Mouse (Mus musculus): ENCODE results near the gene Tmem109. TPM values are rescaled to one million over a fixed set of nuclear protein-coding genes. Genes with fewer than 3 reads are reported as not detected.

Tmem109 gene
- polyA plus RNA-seq (2012; rRNA removed): 206 and 278 TPM in 2 replicates

- WGBS: under 1% methylated on average over 49 of the region's 49 CpGs
- DNase-seq: peak; percentile 89
- peaks cover 9% of the 10 kb centered on the region for H3K4me1 ChIP-seq (ENCODE audit: control insufficient read depth, insufficient read depth, low read length)
- peak within 1 kb of the TSS; percentile 80 for H3K4me3 ChIP-seq (replicated peaks; ENCODE audit: extremely low read depth, low read depth, low read length)
- TF ChIP-seq CTCF (IDR thresholded peaks at IDR 0.05; ENCODE audit: insufficient read depth, low read length) (no peak), POLR2A (IDR thresholded peaks at IDR 0.05; ENCODE audit: borderline replicate concordance, extremely low read depth, low read depth, low read length) (peak; percentile 35; the same call in 1 of the 2 replicates)
These were observed at the start of gene Tmem109 for GRCm38 (mm10) chr19:10881426-10882154. Gene Tmem109 (minus strand): TSS chr19:10882001.

GRCm38 (mm10) chr19:10930641-10931040 lies 48.8 kb upstream of the Tmem109 start:
- H3K4me3 ChIP-seq (replicated peaks; ENCODE audit: extremely low read depth, low read depth, low read length): no peak overlapping the region
- no peak for DNase-seq
- WGBS: 74% methylated on average over 2 of the region's 2 CpGs
- TF ChIP-seq CTCF (IDR thresholded peaks at IDR 0.05; ENCODE audit: insufficient read depth, low read length) (no peak), POLR2A (IDR thresholded peaks at IDR 0.05; ENCODE audit: borderline replicate concordance, extremely low read depth, low read depth, low read length) (no peak)
- no peaks in the 10 kb centered on the region for H3K4me1 ChIP-seq (ENCODE audit: control insufficient read depth, insufficient read depth, low read length)

- Histone ChIP-seq H3K4me3 (replicated peaks; ENCODE audit: extremely low read depth, low read depth, low read length) (no peak overlapping the region), H3K4me1 (ENCODE audit: control insufficient read depth, insufficient read depth, low read length) (no peaks in the 10 kb centered on the region)
- TF ChIP-seq CTCF (IDR thresholded peaks at IDR 0.05; ENCODE audit: insufficient read depth, low read length): no peak
- no peak for TF ChIP-seq POLR2A (IDR thresholded peaks at IDR 0.05; ENCODE audit: borderline replicate concordance, extremely low read depth, low read depth, low read length)
- DNase-seq: no peak
- 51% methylated on average over 4 of the region's 4 CpGs for WGBS
These were observed 44.9 kb upstream of the Tmem109 start for GRCm38 (mm10) chr19:10926666-10927065.

- DNase-seq: no peak
- TF ChIP-seq POLR2A (IDR thresholded peaks at IDR 0.05; ENCODE audit: borderline replicate concordance, extremely low read depth, low read depth, low read length) (no peak), CTCF (IDR thresholded peaks at IDR 0.05; ENCODE audit: insufficient read depth, low read length) (no peak)
- Histone ChIP-seq H3K4me1 (ENCODE audit: control insufficient read depth, insufficient read depth, low read length) (no peaks in the 10 kb centered on the region), H3K4me3 (replicated peaks; ENCODE audit: extremely low read depth, low read depth, low read length) (no peak overlapping the region)
- WGBS: 53% methylated on average over 6 of the region's 6 CpGs
These were observed 44.4 kb upstream of the Tmem109 start for GRCm38 (mm10) chr19:10926123-10926621.

GRCm38 (mm10) chr19:10924220-10924619 lies 42.4 kb upstream of the Tmem109 start:
- DNase-seq: no peak
- Histone ChIP-seq H3K4me3 (replicated peaks; ENCODE audit: extremely low read depth, low read depth, low read length) (no peak overlapping the region), H3K4me1 (ENCODE audit: control insufficient read depth, insufficient read depth, low read length) (no peaks in the 10 kb centered on the region)
- no peak for TF ChIP-seq CTCF (IDR thresholded peaks at IDR 0.05; ENCODE audit: insufficient read depth, low read length)
- no peak for TF ChIP-seq POLR2A (IDR thresholded peaks at IDR 0.05; ENCODE audit: borderline replicate concordance, extremely low read depth, low read depth, low read length)
- WGBS: 44% methylated on average over 4 of the region's 4 CpGs

GRCm38 (mm10) chr19:10921058-10921457 lies 39.3 kb upstream of the Tmem109 start:
- Histone ChIP-seq H3K4me3 (replicated peaks; ENCODE audit: extremely low read depth, low read depth, low read length) (no peak overlapping the region), H3K4me1 (ENCODE audit: control insufficient read depth, insufficient read depth, low read length) (no peaks in the 10 kb centered on the region)
- TF ChIP-seq POLR2A (IDR thresholded peaks at IDR 0.05; ENCODE audit: borderline replicate concordance, extremely low read depth, low read depth, low read length): no peak
- TF ChIP-seq CTCF (IDR thresholded peaks at IDR 0.05; ENCODE audit: insufficient read depth, low read length): no peak
- DNase-seq: no peak
- WGBS: 71% methylated on average over 3 of the region's 3 CpGs

- 40% methylated on average over 2 of the region's 2 CpGs for WGBS
These were observed 38.7 kb upstream of the Tmem109 start, which contains the start of gene Zp1 for GRCm38 (mm10) chr19:10920532-10920931. Gene Zp1 (minus strand): TSS chr19:10920632.

GRCm38 (mm10) chr19:10918321-10918991 lies 36.7 kb upstream of the Tmem109 start:
- no peaks in the 10 kb centered on the region for H3K4me1 ChIP-seq (ENCODE audit: control insufficient read depth, insufficient read depth, low read length)
- H3K4me3 ChIP-seq (replicated peaks; ENCODE audit: extremely low read depth, low read depth, low read length): no peak overlapping the region
- WGBS: 84% methylated on average over 10 of the region's 10 CpGs
- TF ChIP-seq POLR2A (IDR thresholded peaks at IDR 0.05; ENCODE audit: borderline replicate concordance, extremely low read depth, low read depth, low read length) (no peak), CTCF (IDR thresholded peaks at IDR 0.05; ENCODE audit: insufficient read depth, low read length) (no peak)
- DNase-seq: no peak

More at GRCm38 (mm10) chr19:10920532-10920931, 38.7 kb upstream of the Tmem109 start, which contains the start of gene Zp1:
- no peak for DNase-seq
- Histone ChIP-seq H3K4me3 (replicated peaks; ENCODE audit: extremely low read depth, low read depth, low read length) (no peak within 1 kb of the TSS), H3K4me1 (ENCODE audit: control insufficient read depth, insufficient read depth, low read length) (no peaks in the 10 kb centered on the region)
- TF ChIP-seq CTCF (IDR thresholded peaks at IDR 0.05; ENCODE audit: insufficient read depth, low read length): no peak
- TF ChIP-seq POLR2A (IDR thresholded peaks at IDR 0.05; ENCODE audit: borderline replicate concordance, extremely low read depth, low read depth, low read length): no peak

GRCm38 (mm10) chr19:10916506-10916905 lies 34.7 kb upstream of the Tmem109 start:
- Histone ChIP-seq H3K4me1 (ENCODE audit: control insufficient read depth, insufficient read depth, low read length) (no peaks in the 10 kb centered on the region), H3K4me3 (replicated peaks; ENCODE audit: extremely low read depth, low read depth, low read length) (no peak overlapping the region)
- DNase-seq: no peak
- TF ChIP-seq POLR2A (IDR thresholded peaks at IDR 0.05; ENCODE audit: borderline replicate concordance, extremely low read depth, low read depth, low read length) (no peak), CTCF (IDR thresholded peaks at IDR 0.05; ENCODE audit: insufficient read depth, low read length) (no peak)
- 62% methylated on average over 5 of the region's 5 CpGs for WGBS

All from lung, adult 2 months (tissue).